Mouse (Mus musculus) hindbrain, postnatal 0 days (tissue): ENCODE results near the gene Gm49321. TPM values are rescaled to one million over a fixed set of nuclear protein-coding genes. Genes with fewer than 3 reads are reported as not detected.

Experiments used
- ATAC-seq: fragments of 200-750 bp; cut with Nextera tagmentation; 2 replicates; pipeline ENCODE4 v1.8.0; 2017; ENCODE audit warnings: mild to moderate bottlenecking, moderate TSS enrichment, moderate library complexity
- DNase-seq: peaks from one replicate; pipeline ENCODE4 v3.0.0-alpha.2; 2015; ENCODE audit warnings: low spot score
- H3K27ac ChIP-seq: fragments of 300-500 bp; sonication (generic); 2 replicates; pipeline ENCODE4 v1.5.1; 2014; ENCODE audit warnings: mild to moderate bottlenecking
- H3K27me3 ChIP-seq: fragments of 300-500 bp; sonication (generic); 2 replicates; pipeline ENCODE4 v1.6.1; 2014; ENCODE audit warnings: low read length, mixed read lengths; ENCODE audit not compliant: insufficient read depth
- H3K36me3 ChIP-seq: fragments of 300-500 bp; sonication (generic); 2 replicates; pipeline ENCODE4 v1.6.1; 2014; ENCODE audit warnings: low read length, mixed read lengths; ENCODE audit not compliant: insufficient read depth
- H3K4me1 ChIP-seq: fragments of 300-500 bp; sonication (generic); 2 replicates; pipeline ENCODE4 v1.6.1; 2014; ENCODE audit warnings: antibody characterized with exemption, low read length, mixed read lengths; ENCODE audit not compliant: insufficient read depth
- H3K4me2 ChIP-seq: fragments of 300-500 bp; sonication (generic); 2 replicates; pipeline ENCODE4 v1.6.1; 2014; ENCODE audit warnings: low read depth, mild to moderate bottlenecking, low read length, moderate library complexity, mixed read lengths
- H3K4me3 ChIP-seq: fragments of 300-500 bp; sonication (generic); 2 replicates; pipeline ENCODE4 v1.5.1; 2014; ENCODE audit warnings: low read length
- H3K9ac ChIP-seq: fragments of 300-500 bp; sonication (generic); replicated peaks from 2 replicates; pipeline ENCODE4 v1.6.1; 2014; ENCODE audit warnings: mild to moderate bottlenecking, low read length, moderate library complexity, mixed read lengths
- H3K9me3 ChIP-seq: fragments of 300-500 bp; sonication (generic); 2 replicates; pipeline ENCODE4 v1.6.1; 2016; ENCODE audit warnings: low read length, mixed read lengths
- CTCF ChIP-seq: IDR thresholded peaks from 2 replicates; pipeline ENCODE4 v1.5.1; 2016; ENCODE audit warnings: antibody characterized with exemption, control low read depth, low read depth
- WGBS: fragments of 180-500 bp; shearing (Covaris S2); extraction: QIAGEN DNeasy Blood & Tissue Kit; methylation state at CpG from one replicate; pipeline ENCODE4 v1.1.7; 2014; 5-methylcytosine and 5-hydroxymethylcytosine counted together
- polyA plus RNA-seq: library from polyadenylated mRNA; unstranded; fragments of >200 nt; fragmentation: Nextera tagmentation; extraction: Ambion mirVana; gene quantifications from 2 replicates; pipeline ENCODE4 v1.2.1, GENCODE M21; 2015
- total RNA-seq: library from RNA; depleted of rRNA; stranded (reverse); fragments of >200 nt; gene quantifications from 2 replicates; pipeline ENCODE4 v1.2.3, GENCODE M21; 2014

Gm49321 gene
- total and polyA plus RNA-seq, 2 experiments from 2014 or later: 14.8 TPM; not detected in 1

GRCm38 (mm10) chr12:73948415-73948814, 11.0 kb downstream of the Gm49321 start:
- DNase-seq: no peak
- Histone ChIP-seq H3K27ac (no peak overlapping the region), H3K36me3 (peaks cover 12% of the 10 kb centered on the region; the same call in 1 of the 2 replicates), H3K4me3 (no peak overlapping the region), H3K4me2 (no peak overlapping the region), H3K4me1 (no peaks in the 10 kb centered on the region), H3K9me3 (no peaks in the 10 kb centered on the region), H3K27me3 (no peaks in the 10 kb centered on the region), H3K9ac (no peak overlapping the region)
- ATAC-seq: no peak
- no peak for TF ChIP-seq CTCF
- WGBS: 86% methylated on average over 4 of the region's 4 CpGs

GRCm38 (mm10) chr12:73949318-73950058, 12.0 kb downstream of the Gm49321 start:
- peaks cover 6% of the 10 kb centered on the region; the same call in 1 of the 2 replicates for H3K36me3 ChIP-seq
- TF ChIP-seq CTCF: no peak
- 5% methylated on average over 46 of the region's 46 CpGs for WGBS
- no peaks in the 10 kb centered on the region for H3K27me3 ChIP-seq
- H3K9ac ChIP-seq: peak overlapping the region; percentile 70
- peak overlapping the region; percentile 45; the same call in 1 of the 2 replicates for H3K27ac ChIP-seq
- ATAC-seq: peak; percentile 77
- H3K4me3 ChIP-seq: peak overlapping the region; percentile 55
- H3K4me2 ChIP-seq: peak overlapping the region; percentile 89
- no peaks in the 10 kb centered on the region for H3K4me1 ChIP-seq
- peak; percentile 73 for DNase-seq
- no peaks in the 10 kb centered on the region for H3K9me3 ChIP-seq

GRCm38 (mm10) chr12:73952879-73953278, 15.4 kb downstream of the Gm49321 start:
- no peak for TF ChIP-seq CTCF
- no peaks in the 10 kb centered on the region for H3K27me3 ChIP-seq
- ATAC-seq (peak; percentile 48; the same call in 1 of the 2 replicates), DNase-seq (peak; percentile 70)
- H3K27ac ChIP-seq: no peak overlapping the region
- 4% methylated on average over 15 of the region's 15 CpGs for WGBS
- no peaks in the 10 kb centered on the region for H3K9me3 ChIP-seq
- no peaks in the 10 kb centered on the region for H3K4me1 ChIP-seq
- H3K4me3 ChIP-seq: peak overlapping the region; percentile 32
- peak overlapping the region; percentile 61 for H3K4me2 ChIP-seq
- H3K9ac ChIP-seq: 0 out of 2 replicates have a peak overlapping the region, but pooled peaks have one; percentile 31
- H3K36me3 ChIP-seq: no peaks in the 10 kb centered on the region

- Histone ChIP-seq H3K4me1 (no peaks in the 10 kb centered on the region), H3K27ac (no peak overlapping the region), H3K9ac (0 out of 2 replicates have a peak overlapping the region, but pooled peaks have one; percentile 31), H3K4me3 (peak overlapping the region; percentile 32), H3K36me3 (no peaks in the 10 kb centered on the region), H3K27me3 (no peaks in the 10 kb centered on the region), H3K9me3 (no peaks in the 10 kb centered on the region), H3K4me2 (peak overlapping the region; percentile 61)
- WGBS: 48% methylated on average over 14 of the region's 14 CpGs
- no peak for TF ChIP-seq CTCF
- ATAC-seq (no peak), DNase-seq (no peak)
Observed at GRCm38 (mm10) chr12:73953420-73954186, 16.1 kb downstream of the Gm49321 start.

- no peak for ATAC-seq
- no peak overlapping the region for H3K4me2 ChIP-seq
Observed at GRCm38 (mm10) chr12:73954785-73955184, 17.3 kb downstream of the Gm49321 start.

GRCm38 (mm10) chr12:73957676-73958075, 20.2 kb downstream of the Gm49321 start:
- 81% methylated on average over 3 of the region's 3 CpGs for WGBS
- Histone ChIP-seq H3K27ac (no peak overlapping the region), H3K4me1 (no peaks in the 10 kb centered on the region), H3K36me3 (no peaks in the 10 kb centered on the region), H3K27me3 (no peaks in the 10 kb centered on the region), H3K9me3 (no peaks in the 10 kb centered on the region), H3K4me3 (no peak overlapping the region), H3K9ac (no peak overlapping the region), H3K4me2 (no peak overlapping the region)
- DNase-seq (no peak), ATAC-seq (no peak)
- no peak for TF ChIP-seq CTCF

More at GRCm38 (mm10) chr12:73954785-73955184, 17.3 kb downstream of the Gm49321 start:
- H3K9me3 ChIP-seq: no peaks in the 10 kb centered on the region
- no peaks in the 10 kb centered on the region for H3K4me1 ChIP-seq
- H3K4me3 ChIP-seq: no peak overlapping the region
- no peak for DNase-seq
- no peaks in the 10 kb centered on the region for H3K36me3 ChIP-seq
- H3K9ac ChIP-seq: no peak overlapping the region
- 80% methylated on average over 5 of the region's 5 CpGs for WGBS
- TF ChIP-seq CTCF: no peak
- H3K27me3 ChIP-seq: no peaks in the 10 kb centered on the region
- H3K27ac ChIP-seq: no peak overlapping the region
